Mouse (Mus musculus) adrenal gland, adult 10 weeks (tissue): Measurements from ENCODE around the gene Spata13. TPM values are rescaled to one million over a fixed set of nuclear protein-coding genes. Genes with fewer than 3 reads are reported as not detected.

ENCODE experiments used
- polyA plus RNA-seq: library from polyadenylated mRNA; stranded (reverse); fragments of 350-450 nt; fragmentation: Illumina TruSeq; extraction: RNeasy Lipid Tissue Mini Kit (QIAGEN cat#74804); gene quantifications from one replicate; pipeline ENCODE4 v1.2.3, GENCODE M21; 2014; ENCODE audit warnings: low read depth, low replicate concordance

Gene Spata13
- 51.2 TPM for polyA plus RNA-seq

GRCm38 (mm10) chr14:60633961-60634864 is at the start of gene Spata13:
TSS of gene Spata13 (plus strand) at chr14:60634001.

GRCm38 (mm10) chr14:60767884-60768283 is 134.1 kb downstream of the Spata13 start, which contains the start of gene C1qtnf9:
TSS of gene C1qtnf9 (plus strand) at chr14:60768134.

GRCm38 (mm10) chr14:60784427-60785315 is 150.9 kb downstream of the Spata13 start, which contains the start of gene Mipep:
TSS of gene Mipep (plus strand) at chr14:60784573.

Other genes starting within 250 kb of the Spata13 start
- gene C1qtnf9, start 134.1 kb downstream of the Spata13 start, polyA plus RNA-seq, result 6.1 TPM
- gene Mipep, start 150.6 kb downstream of the Spata13 start, polyA plus RNA-seq, result 40.4 TPM